Mouse (Mus musculus): ENCODE measurements around the gene Med23.

- TF ChIP-seq TCF12 (IDR thresholded peaks at IDR 0.05; ENCODE audit: insufficient read depth, poor library complexity, severe bottlenecking), result no peak
- TF ChIP-seq POLR2AphosphoS2 (IDR thresholded peaks at IDR 0.05; ENCODE audit: insufficient read length, low read depth), result no peak
- no peak for TF ChIP-seq POLR2A (IDR thresholded peaks at IDR 0.05; ENCODE audit: insufficient read length, low read depth)
- TF ChIP-seq E2F4 (IDR thresholded peaks at IDR 0.05; ENCODE audit: insufficient read depth), result no peak
- TF ChIP-seq CEBPB (IDR thresholded peaks at IDR 0.05; ENCODE audit: insufficient read depth, poor library complexity, severe bottlenecking), result no peak
- TF ChIP-seq USF1 (IDR thresholded peaks at IDR 0.05; ENCODE audit: low read depth), result no peak
- no peak for TF ChIP-seq MYOD1 (IDR thresholded peaks at IDR 0.05; ENCODE audit: control insufficient read depth in 1 of 3, insufficient read length in 2 of 3, low read depth in 2 of 3)
- no peak for TF ChIP-seq MYOG (IDR thresholded peaks at IDR 0.05; ENCODE audit: control insufficient read depth in 1 of 3, insufficient read depth in 1 of 3, insufficient read length in 2 of 3, low read depth in 2 of 3)
- no peak for TF ChIP-seq MAX (IDR thresholded peaks at IDR 0.05; ENCODE audit: low read depth)
- TF ChIP-seq TCF3 (IDR thresholded peaks at IDR 0.05; ENCODE audit: insufficient read length, low read depth), result no peak
Measured at GRCm38 (mm10) chr10:24950223-24950622, 80.4 kb downstream of the Med23 start.

Data from myocyte (in vitro differentiated cells).